Mouse (Mus musculus): ENCODE measurements around the gene Vmn2r47.
"Not testable (repeated sequence)": the region's sequence is repeated elsewhere in the genome, so short reads cannot be mapped to it uniquely, and the experiment has no call there.

- TF ChIP-seq CTCF (IDR thresholded peaks at IDR 0.05); EP300 (IDR thresholded peaks at IDR 0.05; ENCODE audit: insufficient read depth, low read depth, low read length); POLR2A (IDR thresholded peaks at IDR 0.05; ENCODE audit: insufficient read depth, low read depth, low read length): not testable (repeated sequence)
Measured at GRCm38 (mm10) chr7:9841225-9841624, at the start of gene Vmn2r47.
